Mouse (Mus musculus): ENCODE data around the gene Fzd7. TPM values are rescaled to one million over a fixed set of nuclear protein-coding genes. Genes with fewer than 3 reads are reported as not detected.
A peak's percentile ranks its signal among the peaks of the same experiment; 100 is the strongest.
"Not testable (repeated sequence)": the region's sequence is repeated elsewhere in the genome, so short reads cannot be mapped to it uniquely, and the experiment has no call there.

Fzd7 gene
- 5.9 and 8.6 TPM in 2 replicates for polyA plus RNA-seq (2016; fragmentation: Nextera tagmentation; extraction: Ambion mirVana)

- Histone ChIP-seq H3K27me3 (ENCODE audit: low read depth, poor library complexity, severe bottlenecking) (peaks cover 47% of the 10 kb centered on the region), H3K36me3 (peaks cover 6% of the 10 kb centered on the region), H3K27ac (replicated peaks) (peak within 1 kb of the TSS; percentile 92), H3K9me3 (replicated peaks) (no peaks in the 10 kb centered on the region), H3K4me3 (peak within 1 kb of the TSS; percentile 93), H3K4me1 (peaks cover 69% of the 10 kb centered on the region)
- DNase-seq (ENCODE audit: low spot score): no peak
- under 1% methylated on average over 35 of the region's 35 CpGs for WGBS
These were observed at the start of gene Fzd7 for GRCm38 (mm10) chr1:59482331-59482695. Gene Fzd7, plus strand, starts transcription at chr1:59482424.

GRCm38 (mm10) chr1:59433296-59433695 lies 48.9 kb upstream of the Fzd7 start:
- H3K27me3 ChIP-seq (ENCODE audit: low read depth, poor library complexity, severe bottlenecking): no peaks in the 10 kb centered on the region
- H3K36me3 ChIP-seq: no peaks in the 10 kb centered on the region
- no peak for DNase-seq (ENCODE audit: low spot score)
- peaks cover 30% of the 10 kb centered on the region for H3K4me1 ChIP-seq
- no peaks in the 10 kb centered on the region for H3K9me3 ChIP-seq (replicated peaks)
- H3K27ac ChIP-seq (replicated peaks): no peak overlapping the region
- WGBS: 87% methylated on average over 6 of the region's 6 CpGs
- H3K4me3 ChIP-seq: no peak overlapping the region

- H3K4me1 ChIP-seq: peaks cover 38% of the 10 kb centered on the region
- H3K36me3 ChIP-seq: no peaks in the 10 kb centered on the region
- DNase-seq (ENCODE audit: low spot score): no peak
- WGBS: 77% methylated on average over 3 of the region's 3 CpGs
- no peaks in the 10 kb centered on the region for H3K27me3 ChIP-seq (ENCODE audit: low read depth, poor library complexity, severe bottlenecking)
- no peak overlapping the region for H3K4me3 ChIP-seq
- H3K27ac ChIP-seq (replicated peaks): peak overlapping the region; percentile 49; the same call in 1 of the 2 replicates
- no peaks in the 10 kb centered on the region for H3K9me3 ChIP-seq (replicated peaks)
These were observed 48.2 kb upstream of the Fzd7 start for GRCm38 (mm10) chr1:59434071-59434470.

- no peaks in the 10 kb centered on the region for H3K27me3 ChIP-seq (ENCODE audit: low read depth, poor library complexity, severe bottlenecking)
- no peaks in the 10 kb centered on the region for H3K9me3 ChIP-seq (replicated peaks)
- H3K4me1 ChIP-seq: peaks cover 48% of the 10 kb centered on the region
- H3K27ac ChIP-seq (replicated peaks): 0 out of 2 replicates have a peak overlapping the region, but pooled peaks have one; percentile 2
- 90% methylated on average over 5 of the region's 5 CpGs for WGBS
- no peaks in the 10 kb centered on the region for H3K36me3 ChIP-seq
- DNase-seq (ENCODE audit: low spot score): no peak
- H3K4me3 ChIP-seq: no peak overlapping the region
These were observed 47.0 kb upstream of the Fzd7 start for GRCm38 (mm10) chr1:59435270-59435669.

GRCm38 (mm10) chr1:59436321-59436720 lies 45.9 kb upstream of the Fzd7 start:
- H3K4me3 ChIP-seq: no peak overlapping the region
- 90% methylated on average over 3 of the region's 3 CpGs for WGBS
- no peak for DNase-seq (ENCODE audit: low spot score)
- H3K4me1 ChIP-seq: peaks cover 48% of the 10 kb centered on the region
- no peaks in the 10 kb centered on the region for H3K27me3 ChIP-seq (ENCODE audit: low read depth, poor library complexity, severe bottlenecking)
- H3K36me3 ChIP-seq: no peaks in the 10 kb centered on the region
- H3K9me3 ChIP-seq (replicated peaks): no peaks in the 10 kb centered on the region
- peak overlapping the region; percentile 82 for H3K27ac ChIP-seq (replicated peaks)

- peaks cover 48% of the 10 kb centered on the region for H3K4me1 ChIP-seq
- H3K36me3 ChIP-seq: no peaks in the 10 kb centered on the region
- 9% methylated on average over 3 of the region's 3 CpGs for WGBS
- no peak overlapping the region for H3K4me3 ChIP-seq
- peak overlapping the region; percentile 82 for H3K27ac ChIP-seq (replicated peaks)
- peak; percentile 77 for DNase-seq (ENCODE audit: low spot score)
- no peaks in the 10 kb centered on the region for H3K27me3 ChIP-seq (ENCODE audit: low read depth, poor library complexity, severe bottlenecking)
- peaks cover 3% of the 10 kb centered on the region; the same call in 1 of the 2 replicates for H3K9me3 ChIP-seq (replicated peaks)
These were observed 44.3 kb upstream of the Fzd7 start for GRCm38 (mm10) chr1:59437927-59438326.

GRCm38 (mm10) chr1:59438330-59438729 lies 43.9 kb upstream of the Fzd7 start:
- H3K27ac ChIP-seq (replicated peaks): peak overlapping the region; percentile 82
- H3K4me1 ChIP-seq: peaks cover 48% of the 10 kb centered on the region
- H3K36me3 ChIP-seq: no peaks in the 10 kb centered on the region
- no peak for DNase-seq (ENCODE audit: low spot score)
- H3K4me3 ChIP-seq: no peak overlapping the region
- 36% methylated on average over 4 of the region's 4 CpGs for WGBS
- H3K27me3 ChIP-seq (ENCODE audit: low read depth, poor library complexity, severe bottlenecking): no peaks in the 10 kb centered on the region
- H3K9me3 ChIP-seq (replicated peaks): peaks cover 3% of the 10 kb centered on the region; the same call in 1 of the 2 replicates

GRCm38 (mm10) chr1:59439252-59439651 lies 43.0 kb upstream of the Fzd7 start:
- Histone ChIP-seq H3K36me3 (no peaks in the 10 kb centered on the region), H3K4me3 (no peak overlapping the region), H3K27ac (replicated peaks) (peak overlapping the region; percentile 82), H3K27me3 (ENCODE audit: low read depth, poor library complexity, severe bottlenecking) (no peaks in the 10 kb centered on the region), H3K4me1 (peaks cover 45% of the 10 kb centered on the region), H3K9me3 (replicated peaks) (peaks cover 3% of the 10 kb centered on the region; the same call in 1 of the 2 replicates)
- 78% methylated on average over 2 of the region's 2 CpGs for WGBS
- no peak for DNase-seq (ENCODE audit: low spot score)

GRCm38 (mm10) chr1:59439941-59440340 lies 42.3 kb upstream of the Fzd7 start:
- H3K27ac ChIP-seq (replicated peaks): peak overlapping the region; percentile 82
- no peak for DNase-seq (ENCODE audit: low spot score)
- H3K9me3 ChIP-seq (replicated peaks): peaks cover 3% of the 10 kb centered on the region; the same call in 1 of the 2 replicates
- H3K4me3 ChIP-seq: no peak overlapping the region
- 0 out of 2 replicates have a peak, but pooled peaks cover 2% of the 10 kb centered on the region for H3K27me3 ChIP-seq (ENCODE audit: low read depth, poor library complexity, severe bottlenecking)
- 79% methylated on average over 1 of the region's 1 CpGs for WGBS
- peaks cover 45% of the 10 kb centered on the region for H3K4me1 ChIP-seq
- no peaks in the 10 kb centered on the region for H3K36me3 ChIP-seq

- H3K4me3 ChIP-seq; DNase-seq (ENCODE audit: low spot score); H3K27ac ChIP-seq (replicated peaks); H3K36me3 ChIP-seq; H3K9me3 ChIP-seq (replicated peaks): not testable (repeated sequence)
- Histone ChIP-seq H3K27me3 (ENCODE audit: low read depth, poor library complexity, severe bottlenecking) (peaks cover 19% of the 10 kb centered on the region), H3K4me1 (peaks cover 27% of the 10 kb centered on the region)
- WGBS: 93% methylated on average over 14 of the region's 14 CpGs
These were observed 39.5 kb upstream of the Fzd7 start for GRCm38 (mm10) chr1:59442721-59443120.

GRCm38 (mm10) chr1:59444127-59444660 lies 38.0 kb upstream of the Fzd7 start:
- 83% methylated on average over 3 of the region's 3 CpGs for WGBS
- DNase-seq (ENCODE audit: low spot score): no peak
- Histone ChIP-seq H3K4me1 (peaks cover 27% of the 10 kb centered on the region), H3K9me3 (replicated peaks) (peaks cover 3% of the 10 kb centered on the region; the same call in 1 of the 2 replicates), H3K4me3 (no peak overlapping the region), H3K27me3 (ENCODE audit: low read depth, poor library complexity, severe bottlenecking) (peaks cover 33% of the 10 kb centered on the region), H3K27ac (replicated peaks) (no peak overlapping the region), H3K36me3 (no peaks in the 10 kb centered on the region)

- no peak for DNase-seq (ENCODE audit: low spot score)
- Histone ChIP-seq H3K4me3 (no peak overlapping the region), H3K9me3 (replicated peaks) (peaks cover 3% of the 10 kb centered on the region; the same call in 1 of the 2 replicates), H3K4me1 (peaks cover 29% of the 10 kb centered on the region), H3K27ac (replicated peaks) (0 out of 2 replicates have a peak overlapping the region, but pooled peaks have one; percentile 33), H3K27me3 (ENCODE audit: low read depth, poor library complexity, severe bottlenecking) (peaks cover 44% of the 10 kb centered on the region), H3K36me3 (no peaks in the 10 kb centered on the region)
- 77% methylated on average over 5 of the region's 5 CpGs for WGBS
These were observed 37.0 kb upstream of the Fzd7 start for GRCm38 (mm10) chr1:59445242-59445641.

- DNase-seq (ENCODE audit: low spot score): no peak
These were observed 33.5 kb upstream of the Fzd7 start for GRCm38 (mm10) chr1:59448497-59449270.

More at GRCm38 (mm10) chr1:59448497-59449270, 33.5 kb upstream of the Fzd7 start:
- Histone ChIP-seq H3K4me3 (no peak overlapping the region), H3K9me3 (replicated peaks) (peaks cover 4% of the 10 kb centered on the region; the same call in 1 of the 2 replicates), H3K27me3 (ENCODE audit: low read depth, poor library complexity, severe bottlenecking) (peaks cover 52% of the 10 kb centered on the region), H3K36me3 (0 out of 2 replicates have a peak, but pooled peaks cover 3% of the 10 kb centered on the region), H3K4me1 (peaks cover 53% of the 10 kb centered on the region), H3K27ac (replicated peaks) (peak overlapping the region; percentile 47; the same call in 1 of the 2 replicates)
- 25% methylated on average over 11 of the region's 11 CpGs for WGBS
